Mouse (Mus musculus) gastrocnemius, postnatal 36 days (tissue): ENCODE measurements around the gene Cdip1. TPM values are rescaled to one million over a fixed set of nuclear protein-coding genes. Genes with fewer than 3 reads are reported as not detected.

Experiments
- DNase-seq, 2 experiments: peaks; one replicate each; pipeline ENCODE4 v3.0.0; 2022
- intact Hi-C: fragments of 180-260 bp; cut with DNase I; formaldehyde crosslinking; loops from one replicate; pipeline ENCODE4 v1.15.1; 2025
- total RNA-seq, 2 experiments: library from RNA; stranded (reverse); gene quantifications; 2 replicates each; pipeline ENCODE4 v1.2.3; 2021

Gene Cdip1
- total RNA-seq, 2 experiments from 2014 or later: 63.2 to 80.0 TPM

GRCm38 (mm10) chr16:4725266-4725665 is 64.8 kb downstream of the Cdip1 start:
- intact Hi-C loops: loop anchor here (5.0 kb wide), 1 partner anchor 62 kb away; no protein-coding TSS in a partner anchor
- DNase-seq: no peak

- no peak for DNase-seq
- intact Hi-C loops: loop anchor here (5.0 kb wide), 1 partner anchor 36 kb away; no protein-coding TSS in a partner anchor
These were observed 67.2 kb downstream of the Cdip1 start for GRCm38 (mm10) chr16:4722915-4723209.

GRCm38 (mm10) chr16:4722128-4722914 is 67.8 kb downstream of the Cdip1 start:
- intact Hi-C loops: loop anchor here (5.0 kb wide), 1 partner anchor 35 kb away; no protein-coding TSS in a partner anchor
- DNase-seq: no peak

- intact Hi-C loops: no loop called here
- peak; percentile 30 to 65 for DNase-seq
These were observed 71.2 kb downstream of the Cdip1 start, which contains the start of gene Nmral1 for GRCm38 (mm10) chr16:4718753-4719518. Gene Nmral1 (minus strand): TSS chr16:4719356.

GRCm38 (mm10) chr16:4717866-4718265 is 72.2 kb downstream of the Cdip1 start:
- DNase-seq: no peak
- intact Hi-C loops: no loop called here

GRCm38 (mm10) chr16:4713861-4714710 is 76.0 kb downstream of the Cdip1 start:
- intact Hi-C loops: no loop called here
- no peak for DNase-seq

- DNase-seq: no peak
- intact Hi-C loops: no loop called here
These were observed 78.9 kb downstream of the Cdip1 start for GRCm38 (mm10) chr16:4711173-4711572.

GRCm38 (mm10) chr16:4705541-4705940 is 84.6 kb downstream of the Cdip1 start:
- intact Hi-C loops: no loop called here
- no peak for DNase-seq

- intact Hi-C loops: no loop called here
- no peak for DNase-seq
These were observed 87.4 kb downstream of the Cdip1 start for GRCm38 (mm10) chr16:4702646-4703045.

GRCm38 (mm10) chr16:4701211-4701610 is 88.9 kb downstream of the Cdip1 start:
- intact Hi-C loops: no loop called here
- no peak for DNase-seq

Other genes starting within 250 kb of the Cdip1 start
- gene Srl, start 248.5 kb downstream of the Cdip1 start, total RNA-seq: 1,000 to 10,000 TPM; 1,182 to 1,390 TPM
- 1 to 10 TPM; 2.6 to 4.1 TPM for gene Tfap4, start 230.4 kb downstream of the Cdip1 start, total RNA-seq
- gene Glis2, start 195.6 kb downstream of the Cdip1 start, total RNA-seq: 1 to 10 TPM; 5.9 to 7.0 TPM
- gene Pam16, start 165.3 kb downstream of the Cdip1 start, total RNA-seq: 10 to 100 TPM; 87.0 to 91.6 TPM
- 1 to 10 TPM; 3.8 to 4.0 TPM for gene Vasn, start 150.4 kb downstream of the Cdip1 start, total RNA-seq
- 10 to 100 TPM; 90.1 TPM for gene Dnaja3, start 150.3 kb downstream of the Cdip1 start, total RNA-seq
- gene Coro7, start 110.5 kb downstream of the Cdip1 start, total RNA-seq: 10 to 100 TPM; 13.1 to 15.2 TPM
- 1 to 10 TPM; 2.8 to 3.0 TPM for gene Nmral1, start 70.9 kb downstream of the Cdip1 start, total RNA-seq
- gene Hmox2, start 63.9 kb downstream of the Cdip1 start, total RNA-seq: 10 to 100 TPM; 31.5 to 35.3 TPM
- gene 4930562C15Rik, start 45.1 kb upstream of the Cdip1 start, total RNA-seq: not detected
- gene Ubald1, start 90.0 kb upstream of the Cdip1 start, total RNA-seq: 10 to 100 TPM; 31.9 to 38.9 TPM
- gene Mgrn1, start 96.0 kb upstream of the Cdip1 start, total RNA-seq: 10 to 100 TPM; 49.4 to 52.7 TPM
- 10 to 100 TPM; 12.4 to 12.8 TPM for gene Nudt16l1, start 148.5 kb upstream of the Cdip1 start, total RNA-seq
- gene Anks3, start 173.9 kb upstream of the Cdip1 start, total RNA-seq: 10 to 100 TPM; 12.5 to 13.2 TPM
- not detected for gene Sept12, start 207.6 kb upstream of the Cdip1 start, total RNA-seq
- not detected for gene Smim22, start 217.0 kb upstream of the Cdip1 start, total RNA-seq
- gene Rogdi, start 223.3 kb upstream of the Cdip1 start, total RNA-seq: 1 to 10 TPM; 4.8 to 7.0 TPM